Mouse (Mus musculus) Patski (cell line): ENCODE data around the gene Kalrn. TPM values are rescaled to one million over a fixed set of nuclear protein-coding genes. Genes with fewer than 3 reads are reported as not detected.
A peak's percentile ranks its signal among the peaks of the same experiment; 100 is the strongest.

ENCODE experiments used
- ATAC-seq: fragments of 100-300 bp; one replicate; pipeline ENCODE4 v1.8.0; 2021
- CTCF ChIA-PET: fragments of 350-600 bp; sonication (Branson Sonifier 250); formaldehyde crosslinking; loops from one replicate; lab custom pipeline; 2022; ENCODE audit warnings: inconsistent platforms; lab: Charles Lee
- POLR2A ChIA-PET: fragments of 350-600 bp; sonication (Branson Sonifier 250); formaldehyde crosslinking; loops from one replicate; lab custom pipeline; 2022; ENCODE audit warnings: antibody characterized with exemption, inconsistent platforms; lab: Charles Lee
- DNase-seq: peaks from one replicate; pipeline ENCODE4 v3.0.0-alpha.2; 2011; ENCODE audit warnings: low read depth, low spot score
- H3K27me3 ChIP-seq: fragments of 371-371 bp; one replicate; pipeline ENCODE4 v1.5.1; 2021
- CTCF ChIP-seq: fragments of 100-300 bp; IDR thresholded peaks from one replicate; pipeline ENCODE4 v1.5.1; 2021
- in situ Hi-C: fragments of 300-500 bp; cut with MboI; formaldehyde crosslinking; loops from 3 replicates; pipeline ENCODE4 v1.11.1; 2018; ENCODE audit warnings: low pct_unique_long_range_greater_than_20kb, mixed read lengths
- polyA plus RNA-seq: library from polyadenylated mRNA; unstranded; gene quantifications from one replicate; pipeline ENCODE4 v1.2.3, GENCODE M21; 2021

Kalrn gene
- polyA plus RNA-seq, 1 experiment from 2014 or later = 25.1 TPM

GRCm38 (mm10) chr16:34079511-34079910 lies 493.8 kb downstream of the Kalrn start:
- no peak for TF ChIP-seq CTCF
- in situ Hi-C loops = no loop called here
- CTCF ChIA-PET = no interaction called here
- no peak for DNase-seq
- POLR2A ChIA-PET = no interaction called here
- no peak for ATAC-seq
- H3K27me3 ChIP-seq = no peaks in the 10 kb centered on the region

GRCm38 (mm10) chr16:34078732-34079131 lies 494.6 kb downstream of the Kalrn start:
- in situ Hi-C loops = no loop called here
- no peak for DNase-seq
- CTCF ChIA-PET = interaction anchor here (1.3 kb wide), 1 partner anchor 74 kb away, joined by 3 read pairs; no protein-coding TSS in a partner anchor
- TF ChIP-seq CTCF = no peak
- no peaks in the 10 kb centered on the region for H3K27me3 ChIP-seq
- POLR2A ChIA-PET = no interaction called here
- ATAC-seq = no peak

- DNase-seq = no peak
- H3K27me3 ChIP-seq = no peaks in the 10 kb centered on the region
- POLR2A ChIA-PET = no interaction called here
- in situ Hi-C loops = no loop called here
- CTCF ChIA-PET = no interaction called here
- no peak for TF ChIP-seq CTCF
- no peak for ATAC-seq
Observed at GRCm38 (mm10) chr16:34076101-34076500, 497.2 kb downstream of the Kalrn start.

- TF ChIP-seq CTCF = peak; percentile 35
- no peaks in the 10 kb centered on the region for H3K27me3 ChIP-seq
- no peak for DNase-seq
- ChIA-PET CTCF (interaction anchor here (1.0 kb wide), 1 partner anchor 9 kb away, joined by 3 read pairs; no protein-coding TSS in a partner anchor), POLR2A (no interaction called here)
- in situ Hi-C loops = no loop called here
- no peak for ATAC-seq
Observed at GRCm38 (mm10) chr16:34073930-34074329, 499.4 kb downstream of the Kalrn start.

- ATAC-seq (no peak), DNase-seq (no peak)
- ChIA-PET CTCF (interaction anchor here (1.0 to 1.7 kb wide), 2 partner anchors 11 to 83 kb away, joined by 3 to 4 read pairs; no protein-coding TSS in a partner anchor), POLR2A (no interaction called here)
- H3K27me3 ChIP-seq = no peaks in the 10 kb centered on the region
- TF ChIP-seq CTCF = no peak
- in situ Hi-C loops = no loop called here
Observed at GRCm38 (mm10) chr16:34072136-34072535, 501.2 kb downstream of the Kalrn start.

GRCm38 (mm10) chr16:34071223-34071825 lies 502.0 kb downstream of the Kalrn start:
- no peak for TF ChIP-seq CTCF
- ChIA-PET POLR2A (no interaction called here), CTCF (interaction anchor here (1.0 kb wide), 1 partner anchor 11 kb away, joined by 3 read pairs; no protein-coding TSS in a partner anchor)
- no peak for ATAC-seq
- in situ Hi-C loops = no loop called here
- DNase-seq = no peak
- no peaks in the 10 kb centered on the region for H3K27me3 ChIP-seq

GRCm38 (mm10) chr16:34069481-34069880 lies 503.9 kb downstream of the Kalrn start:
- DNase-seq = no peak
- ATAC-seq = no peak
- ChIA-PET CTCF (no interaction called here), POLR2A (interaction anchor here (0.6 to 0.7 kb wide), 2 partner anchors 22 to 25 kb away, joined by 3 to 5 read pairs; no protein-coding TSS in a partner anchor)
- no peak for TF ChIP-seq CTCF
- in situ Hi-C loops = no loop called here
- no peaks in the 10 kb centered on the region for H3K27me3 ChIP-seq

GRCm38 (mm10) chr16:34066922-34067321 lies 506.4 kb downstream of the Kalrn start:
- ATAC-seq = no peak
- no peaks in the 10 kb centered on the region for H3K27me3 ChIP-seq
- POLR2A ChIA-PET = interaction anchor here (0.7 to 0.8 kb wide), 2 partner anchors 13 to 298 kb away, joined by 3 to 4 read pairs; no protein-coding TSS in a partner anchor
- in situ Hi-C loops = no loop called here
- CTCF ChIA-PET = interaction anchor here (0.7 to 2.0 kb wide), 3 partner anchors 10 to 19 kb away, joined by 3 to 6 read pairs (median 3); no protein-coding TSS in a partner anchor
- no peak for TF ChIP-seq CTCF
- no peak for DNase-seq

- ChIA-PET CTCF (interaction anchor here (2.0 kb wide), 1 partner anchor 20 kb away, joined by 6 read pairs; no protein-coding TSS in a partner anchor), POLR2A (interaction anchor here (0.8 kb wide), 1 partner anchor 12 kb away, joined by 3 read pairs; no protein-coding TSS in a partner anchor)
- DNase-seq = no peak
- in situ Hi-C loops = no loop called here
- no peaks in the 10 kb centered on the region for H3K27me3 ChIP-seq
- TF ChIP-seq CTCF = no peak
- ATAC-seq = no peak
Observed at GRCm38 (mm10) chr16:34066376-34066775, 507.0 kb downstream of the Kalrn start.

GRCm38 (mm10) chr16:34063313-34063712 lies 510.0 kb downstream of the Kalrn start:
- no peaks in the 10 kb centered on the region for H3K27me3 ChIP-seq
- CTCF ChIA-PET = interaction anchor here (1.5 kb wide), 1 partner anchor 9 kb away, joined by 3 read pairs; no protein-coding TSS in a partner anchor
- ATAC-seq (no peak), DNase-seq (no peak)
- no peak for TF ChIP-seq CTCF
- POLR2A ChIA-PET = no interaction called here
- in situ Hi-C loops = no loop called here

- no peaks in the 10 kb centered on the region for H3K27me3 ChIP-seq
- in situ Hi-C loops = no loop called here
- ATAC-seq = no peak
- ChIA-PET CTCF (no interaction called here), POLR2A (no interaction called here)
- no peak for TF ChIP-seq CTCF
- DNase-seq = no peak
Observed at GRCm38 (mm10) chr16:34061661-34062060, 511.7 kb downstream of the Kalrn start.
